Mouse (Mus musculus) testis, adult 2 months (tissue): ENCODE data around the gene Clptm1.
"Not testable (repeated sequence)": the region's sequence is repeated elsewhere in the genome, so short reads cannot be mapped to it uniquely, and the experiment has no call there.

Experiments
- CTCF ChIP-seq: fragments of 200-500 bp; IDR thresholded peaks from 2 replicates; pipeline ENCODE4 v1.5.1; 2012; ENCODE audit warnings: low read depth, mild to moderate bottlenecking, inconsistent platforms, low read length, moderate library complexity; ENCODE audit not compliant: control insufficient read depth, insufficient read depth, insufficient replicate concordance
- POLR2A ChIP-seq: fragments of 200-500 bp; IDR thresholded peaks from 2 replicates; pipeline ENCODE4 v1.6.1; 2012; ENCODE audit warnings: low read depth, mild to moderate bottlenecking, inconsistent platforms, low read length, moderate library complexity; ENCODE audit not compliant: control insufficient read depth

DNA sequence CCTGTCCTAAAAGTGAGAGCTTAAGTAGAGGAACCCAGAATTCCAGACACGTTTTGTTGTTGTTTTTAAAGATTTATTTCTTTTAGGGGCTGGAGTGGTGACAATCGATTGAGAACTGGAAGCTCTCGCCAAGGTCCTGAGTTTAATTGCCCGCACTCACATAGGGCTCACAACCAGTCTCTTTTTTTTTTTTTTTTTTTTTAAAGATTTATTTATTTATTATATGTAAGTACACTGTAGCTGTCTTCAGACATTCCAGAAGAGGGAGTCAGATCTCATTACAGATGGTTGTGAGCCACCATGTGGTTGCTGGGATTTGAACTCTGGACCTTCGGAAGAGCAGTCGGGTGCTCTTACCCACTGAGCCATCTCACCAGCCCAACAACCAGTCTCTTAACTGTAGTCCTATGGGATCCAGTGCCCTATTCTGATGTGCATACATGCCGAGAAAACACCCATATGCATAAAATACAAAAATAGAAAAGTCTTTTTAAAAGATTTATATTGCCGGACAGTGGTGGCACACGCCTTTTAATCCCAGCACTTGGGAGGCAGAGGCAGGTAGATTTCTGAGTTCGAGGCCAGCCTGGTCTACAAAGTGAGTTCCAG is 60.1 kb downstream of the Clptm1 start:
- not testable (repeated sequence) for TF ChIP-seq POLR2A, CTCF
